Mouse (Mus musculus): ENCODE results near the gene Arpc5.

DNA sequence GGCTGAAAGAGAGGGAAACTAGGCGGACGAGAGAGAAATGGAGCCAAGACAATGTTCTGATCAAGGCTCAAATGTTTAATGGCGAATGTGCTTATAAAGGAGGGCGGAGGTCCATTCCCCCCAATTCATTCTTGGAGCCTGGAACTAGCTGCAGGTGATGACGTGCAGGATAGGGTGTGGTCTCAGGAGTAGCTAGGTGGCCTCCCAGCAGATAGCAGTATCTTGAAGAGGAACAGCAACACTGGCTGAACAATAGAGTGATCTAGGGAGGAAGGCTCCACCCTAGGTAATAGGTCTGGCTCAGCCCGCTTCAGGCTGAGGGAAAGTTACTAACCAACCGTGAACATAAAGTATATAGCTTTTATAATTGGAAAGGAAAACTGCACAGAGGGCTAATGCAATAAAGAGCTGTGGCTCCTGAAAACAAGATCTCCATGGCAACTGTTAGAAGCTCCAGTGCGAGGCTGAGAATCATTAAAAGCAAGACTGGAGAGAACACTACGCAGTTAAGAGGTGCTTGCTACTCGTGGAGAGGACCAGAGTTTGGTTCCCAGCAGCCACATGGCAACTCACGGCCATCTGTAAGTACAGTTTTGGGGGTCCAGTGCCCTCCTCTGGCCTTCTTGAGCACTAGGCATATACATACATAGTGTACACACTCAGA is 44.7 kb upstream of the Arpc5 start:
- no peak for TF ChIP-seq CTCF (IDR thresholded peaks at IDR 0.05; ENCODE audit: borderline replicate concordance, extremely low read depth, insufficient read depth, insufficient read length)
- TF ChIP-seq POLR2A (IDR thresholded peaks at IDR 0.05; ENCODE audit: borderline replicate concordance, extremely low read depth, insufficient read depth, insufficient read length, poor library complexity, severe bottlenecking) = no peak

All from brain, embryonic 14.5 days (tissue).